Comparison of ENCODE assay signal across 8 mouse cellular contexts in genomic region chrX:38600995-38601369, GRCm38 (mm10). TPM values are rescaled to one million over a fixed set of nuclear protein-coding genes. Genes with fewer than 3 reads are reported as not detected.
DNase-seq lines count a peak whose midpoint lies in the region; ATAC-seq and TF ChIP-seq lines count a peak whose summit lies in the region.

No protein-coding gene starts in this region.

- TF ChIP-seq CTCF in kidney, adult 2 months (conservative IDR thresholded peaks at IDR 0.05; ENCODE audit: insufficient read depth, insufficient read length, low read depth, low read length) = no peak

- H3K9me3 ChIP-seq in limb, embryonic 12.5 days = no peaks in the 10 kb centered on the region
- no peaks in the 10 kb centered on the region for H3K9me3 ChIP-seq in midbrain, embryonic 11.5 days (ENCODE audit: control insufficient read depth, low read length)

- no peaks in the 10 kb centered on the region for H3K27me3 ChIP-seq in kidney, adult 2 months (replicated peaks; ENCODE audit: control insufficient read depth, insufficient read depth, low read length)
- no peaks in the 10 kb centered on the region for H3K27me3 ChIP-seq in limb, embryonic 12.5 days
- no peaks in the 10 kb centered on the region for H3K27me3 ChIP-seq in midbrain, embryonic 11.5 days (ENCODE audit: control insufficient read depth, insufficient read depth, low read length)

- H3K9ac ChIP-seq in limb, embryonic 12.5 days (replicated peaks) = peak overlapping the region; percentile 50
- peak overlapping the region; percentile 64 for H3K9ac ChIP-seq in midbrain, embryonic 11.5 days (ENCODE audit: low read length)

- peak; percentile 92 for DNase-seq in heart, adult 11 months
- no peak for DNase-seq in heart, postnatal 4 days
- DNase-seq in cerebellum, adult 11-12 months = peak; percentile 10
- peak; percentile 4 to 5 for DNase-seq in frontal cortex, postnatal 14 days (ENCODE audit: low spot score in 2 of 2)
- DNase-seq in kidney, adult 2 months = peak; percentile 34
- DNase-seq in midbrain, embryonic 11.5 days (ENCODE audit: low spot score, missing footprints) = peak; percentile 84
- peak; percentile 13 to 35 for DNase-seq in spleen, postnatal 36 days (ENCODE audit: low spot score in 2 of 2)

- H3K27ac ChIP-seq in kidney, adult 2 months (ENCODE audit: insufficient read depth, low read depth, low read length) = peak overlapping the region; percentile 72
- peak overlapping the region; percentile 66 for H3K27ac ChIP-seq in limb, embryonic 12.5 days
- peak overlapping the region; percentile 57 for H3K27ac ChIP-seq in midbrain, embryonic 11.5 days (ENCODE audit: low read depth, low read length)

- WGBS in kidney, adult 2 months = 1% methylated on average over 3 of the region's 3 CpGs
- WGBS in limb, embryonic 12.5 days = 17% methylated on average over 3 of the region's 3 CpGs
- 16% methylated on average over 3 of the region's 3 CpGs for WGBS in midbrain, embryonic 11.5 days

- peak; percentile 20; the same call in 1 of the 2 replicates for ATAC-seq in limb, embryonic 12.5 days (ENCODE audit: insufficient number of reproducible peaks, insufficient read depth, low FRiP score, low TSS enrichment, low read depth)
- ATAC-seq in midbrain, embryonic 11.5 days (ENCODE audit: low FRiP score) = peak; percentile 70

- no peaks in the 10 kb centered on the region for H3K4me1 ChIP-seq in kidney, adult 2 months (ENCODE audit: control insufficient read depth, insufficient read depth, low read length)
- H3K4me1 ChIP-seq in limb, embryonic 12.5 days (replicated peaks) = no peaks in the 10 kb centered on the region
- H3K4me1 ChIP-seq in midbrain, embryonic 11.5 days (ENCODE audit: control insufficient read depth, insufficient read depth, low read length) = no peaks in the 10 kb centered on the region

- H3K4me2 ChIP-seq in limb, embryonic 12.5 days = peak overlapping the region; percentile 61
- H3K4me2 ChIP-seq in midbrain, embryonic 11.5 days = peak overlapping the region; percentile 57

- peak overlapping the region; percentile 67 for H3K4me3 ChIP-seq in kidney, adult 2 months (ENCODE audit: insufficient read depth, low read depth, low read length)
- peak overlapping the region; percentile 49 for H3K4me3 ChIP-seq in limb, embryonic 12.5 days (replicated peaks)
- peak overlapping the region; percentile 44 for H3K4me3 ChIP-seq in midbrain, embryonic 11.5 days (ENCODE audit: low read depth, low read length)

- H3K36me3 ChIP-seq in kidney, adult 2 months (ENCODE audit: control insufficient read depth, insufficient read depth, low read length) = no peaks in the 10 kb centered on the region
- H3K36me3 ChIP-seq in limb, embryonic 12.5 days = no peaks in the 10 kb centered on the region
- H3K36me3 ChIP-seq in midbrain, embryonic 11.5 days (ENCODE audit: control insufficient read depth, insufficient read depth, low read length) = no peaks in the 10 kb centered on the region

- no peak for TF ChIP-seq POLR2A in kidney, adult 2 months (IDR thresholded peaks at IDR 0.05; ENCODE audit: low read depth, low read length)

RNA-seq across cellular contexts. Expression of gene Mcts1, which starts 0.6 kb away (rescaled TPM):
- 10 to 100 TPM; 38.9 to 40.9 TPM for total RNA-seq in heart, postnatal 4 days (2021)
- 10.7 and 13.5 TPM in 2 replicates for polyA plus RNA-seq in kidney, adult 2 months (2012; rRNA removed)
- polyA plus RNA-seq in limb, embryonic 12.5 days (2016; fragmentation: Nextera tagmentation; extraction: Ambion mirVana) = 86.0 and 87.4 TPM in 2 replicates
- 106 and 108 TPM in 2 replicates for polyA plus RNA-seq in midbrain, embryonic 11.5 days (2014; fragmentation: Nextera tagmentation; extraction: Ambion mirVana)

RNA-seq across cellular contexts. Expression of gene Cul4b, which starts 25.0 kb away (rescaled TPM):
- 10 to 100 TPM; 19.3 to 19.5 TPM for total RNA-seq in heart, postnatal 4 days (2021)
- 6.4 and 6.5 TPM in 2 replicates for polyA plus RNA-seq in kidney, adult 2 months (2012; rRNA removed)
- 45.7 and 52.9 TPM in 2 replicates for polyA plus RNA-seq in limb, embryonic 12.5 days (2016; fragmentation: Nextera tagmentation; extraction: Ambion mirVana)
- polyA plus RNA-seq in midbrain, embryonic 11.5 days (2014; fragmentation: Nextera tagmentation; extraction: Ambion mirVana) = 45.6 and 46.8 TPM in 2 replicates

RNA-seq across cellular contexts. Expression of gene C1galt1c1, which starts 33.9 kb away (rescaled TPM):
- total RNA-seq in heart, postnatal 4 days (2021) = 10 to 100 TPM in 1 of 2 experiments, 1 to 10 TPM in 1; 8.6 to 10.1 TPM
- 15.8 and 18.6 TPM in 2 replicates for polyA plus RNA-seq in kidney, adult 2 months (2012; rRNA removed)
- polyA plus RNA-seq in limb, embryonic 12.5 days (2016; fragmentation: Nextera tagmentation; extraction: Ambion mirVana) = 21.1 and 22.1 TPM in 2 replicates
- 23.7 and 25.6 TPM in 2 replicates for polyA plus RNA-seq in midbrain, embryonic 11.5 days (2014; fragmentation: Nextera tagmentation; extraction: Ambion mirVana)
